Mouse (Mus musculus): ENCODE measurements around the gene Mgmt. TPM values are rescaled to one million over a fixed set of nuclear protein-coding genes. Genes with fewer than 3 reads are reported as not detected.

Gene Mgmt
- total and polyA plus RNA-seq, 3 experiments: 5.2 to 10.8 (median 8.5) TPM

DNA sequence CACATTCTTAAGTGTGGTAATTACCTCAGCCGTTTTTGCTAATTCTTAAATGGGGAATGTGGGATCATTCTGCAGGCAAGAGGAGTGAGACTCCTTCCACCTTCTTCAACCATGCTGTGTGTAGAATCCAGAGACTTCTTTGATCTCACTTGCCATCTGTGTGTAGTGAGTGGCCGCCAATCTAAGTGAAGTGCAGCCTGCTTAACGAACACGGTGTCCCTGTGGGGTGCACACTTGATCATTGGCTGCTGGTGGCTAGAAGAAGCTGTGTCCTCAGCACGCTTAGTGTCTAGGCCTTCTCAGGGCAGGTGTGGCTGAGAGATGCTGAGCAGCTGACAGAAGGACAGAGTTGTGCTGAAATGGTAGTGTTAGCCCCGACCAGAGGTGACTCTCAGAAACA, 113.9 kb downstream of the Mgmt start:
- Histone ChIP-seq H3K27me3 (replicated peaks) (no peaks in the 10 kb centered on the region), H3K4me2 (ENCODE audit: insufficient read depth, low read depth, poor library complexity, severe bottlenecking) (no peak overlapping the region), H3K4me3 (replicated peaks in 1 of 3; ENCODE audit: low read depth in 2 of 3, low read length in 2 of 3, poor library complexity in 1 of 3) (no peak overlapping the region), H3K36me3 (replicated peaks in 1 of 2; ENCODE audit: control insufficient read depth in 1 of 2, insufficient read depth in 1 of 2, low read length in 1 of 2) (peaks cover 0 to 22% of the 10 kb centered on the region in 2 experiments), H3K9me3 (replicated peaks; ENCODE audit: low read length) (no peaks in the 10 kb centered on the region), H3K9ac (ENCODE audit: insufficient read depth, low read depth) (no peak overlapping the region), H3K4me1 (ENCODE audit: control insufficient read depth in 1 of 2, insufficient read depth in 2 of 2) (peaks cover 4 to 12% of the 10 kb centered on the region in 2 experiments; a peak in 2 of 4 replicates), H3K27ac (ENCODE audit: insufficient read depth, low read depth) (no peak overlapping the region), H3K79me2 (replicated peaks; ENCODE audit: control insufficient read depth, extremely low read depth, insufficient read depth, poor library complexity, severe bottlenecking) (no peaks in the 10 kb centered on the region)
- dilution Hi-C loops (cut with MboI; ENCODE audit: extremely low pct_ligation_motif_present, extremely low pct_unique_long_range_greater_than_20kb, low sequenced_read_pairs) (no loop called here), in situ Hi-C loops (cut with MboI; ENCODE audit: low pct_ligation_motif_present, low pct_unique_long_range_greater_than_20kb, low sequenced_read_pairs) (no loop called here)
- no peak for DNase-seq (ENCODE audit: extremely low read depth)
- TF ChIP-seq KAT2A (IDR thresholded peaks at IDR 0.05; ENCODE audit: insufficient replicate concordance, low read length) (no peak), GABPA (IDR thresholded peaks at IDR 0.05; ENCODE audit: insufficient replicate concordance, low read depth, low read length) (no peak), MAFK (IDR thresholded peaks at IDR 0.05; ENCODE audit: insufficient replicate concordance, low read length) (no peak), NRF1 (IDR thresholded peaks at IDR 0.05; ENCODE audit: low read depth, low read length) (no peak), RAD21 (IDR thresholded peaks at IDR 0.05; ENCODE audit: low read depth, low read length) (no peak), IRF4 (IDR thresholded peaks at IDR 0.05; ENCODE audit: low read depth, low read length) (no peak), TBP (conservative IDR thresholded peaks at IDR 0.05; ENCODE audit: low read depth, low read length) (no peak), RCOR1 (conservative IDR thresholded peaks at IDR 0.05; ENCODE audit: low read depth, low read length) (no peak), EP300 (IDR thresholded peaks at IDR 0.05; ENCODE audit: low read length) (no peak), CHD1 (IDR thresholded peaks at IDR 0.05; ENCODE audit: low read depth, low read length) (no peak)

DNA sequence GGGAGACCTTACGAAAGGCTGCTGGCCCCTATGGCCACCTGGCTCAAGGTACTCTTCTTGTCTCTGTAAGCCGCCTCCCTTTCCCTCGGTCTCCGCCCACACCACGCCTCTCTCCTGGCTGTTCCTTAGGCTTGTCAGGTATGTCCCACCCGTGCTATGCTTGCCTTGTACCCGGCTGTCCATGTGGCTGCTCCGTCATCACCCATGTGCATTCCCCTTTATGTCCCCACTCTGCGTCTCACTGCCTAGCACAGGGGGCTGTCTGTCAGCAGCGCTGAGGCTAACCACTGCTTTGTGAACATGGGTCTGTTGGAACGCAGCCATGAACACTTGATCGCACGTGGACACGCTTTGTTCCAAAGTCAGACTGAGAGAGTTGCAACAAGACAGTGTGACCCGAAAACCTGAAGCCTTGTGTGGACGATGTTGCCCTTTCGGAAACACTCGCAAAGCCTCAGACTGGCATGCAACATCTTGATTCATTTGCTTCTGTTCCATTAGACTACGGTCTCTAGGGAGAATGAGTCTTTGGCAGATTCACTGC, 115.4 kb downstream of the Mgmt start:
- dilution Hi-C loops (cut with MboI; ENCODE audit: extremely low pct_ligation_motif_present, extremely low pct_unique_long_range_greater_than_20kb, low sequenced_read_pairs) (no loop called here), in situ Hi-C loops (cut with MboI; ENCODE audit: low pct_ligation_motif_present, low pct_unique_long_range_greater_than_20kb, low sequenced_read_pairs) (no loop called here)
- no peak for DNase-seq (ENCODE audit: extremely low read depth)
- H3K4me3 ChIP-seq (replicated peaks in 1 of 3; ENCODE audit: low read depth in 2 of 3, low read length in 2 of 3, poor library complexity in 1 of 3): no peak overlapping the region
- H3K27ac ChIP-seq (ENCODE audit: insufficient read depth, low read depth): no peak overlapping the region
- TF ChIP-seq E2F4 (IDR thresholded peaks at IDR 0.05; ENCODE audit: insufficient replicate concordance, low read depth, low read length) (no peak), CTCF (conservative IDR thresholded peaks at IDR 0.05 in 1 of 2, IDR thresholded peaks at IDR 0.05 in 1 of 2; ENCODE audit: low read depth in 2 of 2, low read length in 2 of 2) (no peak), MAX (IDR thresholded peaks at IDR 0.05; ENCODE audit: low read length) (no peak), TCF12 (IDR thresholded peaks at IDR 0.05; ENCODE audit: low read depth, low read length) (no peak), USF1 (IDR thresholded peaks at IDR 0.05; ENCODE audit: low read depth, low read length) (no peak), JUN (IDR thresholded peaks at IDR 0.05; ENCODE audit: insufficient read depth, low read depth, low read length) (no peak), ZKSCAN1 (IDR thresholded peaks at IDR 0.05; ENCODE audit: borderline replicate concordance, low read depth, low read length) (no peak), TBP (conservative IDR thresholded peaks at IDR 0.05; ENCODE audit: low read depth, low read length) (no peak), CHD2 (IDR thresholded peaks at IDR 0.05; ENCODE audit: low read length) (no peak), SIN3A (IDR thresholded peaks at IDR 0.05; ENCODE audit: low read length) (no peak), ZC3H11A (IDR thresholded peaks at IDR 0.05; ENCODE audit: low read depth, low read length) (no peak), PAX5 (IDR thresholded peaks at IDR 0.05; ENCODE audit: low read length) (no peak), GABPA (IDR thresholded peaks at IDR 0.05; ENCODE audit: insufficient replicate concordance, low read depth, low read length) (no peak), RAD21 (IDR thresholded peaks at IDR 0.05; ENCODE audit: low read depth, low read length) (no peak), ZNF384 (IDR thresholded peaks at IDR 0.05; ENCODE audit: low read depth, low read length) (no peak), BHLHE40 (IDR thresholded peaks at IDR 0.05; ENCODE audit: low read depth, low read length) (no peak), HCFC1 (IDR thresholded peaks at IDR 0.05; ENCODE audit: low read depth, low read length) (no peak), ELF1 (IDR thresholded peaks at IDR 0.05; ENCODE audit: low read depth, low read length) (no peak), IRF4 (IDR thresholded peaks at IDR 0.05; ENCODE audit: low read depth, low read length) (no peak)
- H3K4me1 ChIP-seq (ENCODE audit: control insufficient read depth in 1 of 2, insufficient read depth in 2 of 2): peaks cover 4 to 8% of the 10 kb centered on the region in 2 experiments; a peak in 2 of 4 replicates
- H3K36me3 ChIP-seq (replicated peaks in 1 of 2; ENCODE audit: control insufficient read depth in 1 of 2, insufficient read depth in 1 of 2, low read length in 1 of 2): peaks cover 0 to 22% of the 10 kb centered on the region in 2 experiments
- no peaks in the 10 kb centered on the region for H3K9me3 ChIP-seq (replicated peaks; ENCODE audit: low read length)
- no peaks in the 10 kb centered on the region for H3K79me2 ChIP-seq (replicated peaks; ENCODE audit: control insufficient read depth, extremely low read depth, insufficient read depth, poor library complexity, severe bottlenecking)
- no peak overlapping the region for H3K9ac ChIP-seq (ENCODE audit: insufficient read depth, low read depth)
- H3K4me2 ChIP-seq (ENCODE audit: insufficient read depth, low read depth, poor library complexity, severe bottlenecking): no peak overlapping the region
- no peaks in the 10 kb centered on the region for H3K27me3 ChIP-seq (replicated peaks)

All from CH12.LX (cell line).